Mouse (Mus musculus) forelimb bud, embryonic 11.5 days (tissue): Measurements from ENCODE around the gene Rps29.
"Not testable (repeated sequence)": the region's sequence is repeated elsewhere in the genome, so short reads cannot be mapped to it uniquely, and the experiment has no call there.

Experiments
- DNase-seq: peaks from one replicate; pipeline ENCODE4 v3.0.0-alpha.2; 2012; ENCODE audit warnings: low read depth, low spot score

Rps29 gene

GRCm38 (mm10) chr12:69179371-69179770 lies 20.4 kb upstream of the Rps29 start:
- DNase-seq = no peak

- DNase-seq = no peak
These were observed 18.5 kb upstream of the Rps29 start for GRCm38 (mm10) chr12:69177526-69177925.

- no peak for DNase-seq
These were observed 17.0 kb upstream of the Rps29 start for GRCm38 (mm10) chr12:69175975-69176374.

- no peak for DNase-seq
These were observed 12.3 kb upstream of the Rps29 start for GRCm38 (mm10) chr12:69171307-69171706.

GRCm38 (mm10) chr12:69168461-69169106 lies 9.6 kb upstream of the Rps29 start, which contains the start of gene Lrr1:
Lrr1 (plus strand) TSS chr12:69168814.
- DNase-seq = peak; percentile 82

GRCm38 (mm10) chr12:69167656-69168460 lies 8.9 kb upstream of the Rps29 start:
- DNase-seq = no peak

GRCm38 (mm10) chr12:69166861-69167581 lies 8.0 kb upstream of the Rps29 start:
- not testable (repeated sequence) for DNase-seq

GRCm38 (mm10) chr12:69164904-69165303 lies 5.9 kb upstream of the Rps29 start:
- DNase-seq = no peak

- DNase-seq = not testable (repeated sequence)
These were observed 4.6 kb upstream of the Rps29 start for GRCm38 (mm10) chr12:69163586-69163985.

GRCm38 (mm10) chr12:69160677-69161076 lies 1.7 kb upstream of the Rps29 start:
- not testable (repeated sequence) for DNase-seq

GRCm38 (mm10) chr12:69159578-69159940 lies 573 bp upstream of the Rps29 start:
- peak; percentile 89 for DNase-seq

GRCm38 (mm10) chr12:69158366-69158764 lies 621 bp downstream of the Rps29 start:
- no peak for DNase-seq

- DNase-seq = no peak
These were observed 1.9 kb downstream of the Rps29 start for GRCm38 (mm10) chr12:69157107-69157506.

GRCm38 (mm10) chr12:69156436-69156835 lies 2.5 kb downstream of the Rps29 start:
- DNase-seq = no peak

GRCm38 (mm10) chr12:69155923-69156322 lies 3.1 kb downstream of the Rps29 start:
- DNase-seq = no peak

GRCm38 (mm10) chr12:69150049-69150448 lies 8.9 kb downstream of the Rps29 start:
- no peak for DNase-seq

- no peak for DNase-seq
These were observed 11.7 kb downstream of the Rps29 start for GRCm38 (mm10) chr12:69147166-69147735.

GRCm38 (mm10) chr12:69143460-69143859 lies 15.5 kb downstream of the Rps29 start:
- DNase-seq = no peak

GRCm38 (mm10) chr12:69139841-69140240 lies 19.1 kb downstream of the Rps29 start:
- DNase-seq = no peak

- no peak for DNase-seq
These were observed 19.8 kb downstream of the Rps29 start for GRCm38 (mm10) chr12:69139201-69139600.

- DNase-seq = peak; percentile 37
These were observed 27.0 kb downstream of the Rps29 start for GRCm38 (mm10) chr12:69131981-69132380.

GRCm38 (mm10) chr12:69131267-69131666 lies 27.7 kb downstream of the Rps29 start:
- DNase-seq = no peak
